In the genomic region with DNA sequence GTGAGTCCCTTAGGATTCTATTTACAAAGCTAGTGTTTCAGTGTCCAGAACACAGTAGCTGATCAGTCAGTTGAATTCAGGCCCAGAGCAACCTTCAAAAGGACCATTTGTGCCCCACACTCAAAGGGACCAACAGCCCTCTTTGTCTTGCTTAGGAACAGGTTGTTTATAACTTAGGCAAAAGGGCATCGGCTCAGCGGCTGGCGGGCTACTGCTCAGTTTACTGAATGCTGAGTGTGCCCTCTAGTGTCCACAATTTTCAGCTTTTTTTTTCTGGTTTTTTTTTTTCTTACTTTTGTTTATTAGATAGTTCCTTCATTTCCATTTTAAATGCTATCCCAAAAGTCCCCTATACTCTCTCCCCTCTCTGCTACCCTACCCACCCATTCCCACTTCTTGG, we compare ENCODE assay signal across 9 mouse cellular contexts. TPM values are rescaled to one million over a fixed set of nuclear protein-coding genes. Genes with fewer than 3 reads are reported as not detected.
DNase-seq lines count a peak whose midpoint lies in the region; ATAC-seq and TF ChIP-seq lines count a peak whose summit lies in the region.
"Had no signal": no experiment of that assay in that cellular context is flagged by ENCODE, and none has a peak within 500 bp of the region (broad histone marks: within the 10 kb centered on the region; RNA-seq: fewer than 3 reads in every experiment).

No protein-coding gene starts in this region.

- 14% methylated on average over 3 of the region's 3 CpGs for WGBS in kidney, embryonic 16.5 days

- H3K27me3 ChIP-seq in kidney, embryonic 16.5 days (ENCODE audit: insufficient read depth, low read length) = no peaks in the 10 kb centered on the region
- H3K27me3 ChIP-seq: liver, embryonic 13.5 days had no signal

- no peak overlapping the region for H3K4me3 ChIP-seq in kidney, embryonic 16.5 days (ENCODE audit: low read length)
- H3K4me3 ChIP-seq in ES-E14 (ENCODE audit: insufficient read depth in 1 of 2, low read depth in 1 of 2, low read length in 2 of 2, poor library complexity in 1 of 2, severe bottlenecking in 1 of 2) = no peak overlapping the region
- H3K4me3 ChIP-seq: liver, embryonic 13.5 days had no signal

- H3K9me3 ChIP-seq in kidney, embryonic 16.5 days (ENCODE audit: low read length) = no peaks in the 10 kb centered on the region
- H3K9me3 ChIP-seq in ES-E14 (ENCODE audit: control insufficient read depth, insufficient read depth, low read depth, low read length) = no peaks in the 10 kb centered on the region
- H3K9me3 ChIP-seq: liver, embryonic 13.5 days had no signal

- in situ Hi-C loops in ES-E14 (cut with MboI; ENCODE audit: low sequenced_read_pairs in 2 of 2, unreplicated experiment in 2 of 2) = no loop called here

- intact Hi-C loops in left cerebral cortex, postnatal 4 days (cut with DNase I) = loop anchor here (10.0 kb wide), 2 partner anchors 462 to 842 kb away; a partner anchor contains a TSS

- H3K36me3 ChIP-seq in kidney, embryonic 16.5 days (ENCODE audit: insufficient read depth, low read length) = no peaks in the 10 kb centered on the region
- no peaks in the 10 kb centered on the region for H3K36me3 ChIP-seq in ES-E14 (ENCODE audit: control insufficient read depth, insufficient read depth, low read length, poor library complexity, severe bottlenecking)
- H3K36me3 ChIP-seq: liver, embryonic 13.5 days had no signal

- DNase-seq in kidney, adult 18-20 months = peak; percentile 24
- peak; percentile 12 for DNase-seq in ES-E14 (ENCODE audit: low read depth, low spot score)
- DNase-seq in brain, adult 2 months (ENCODE audit: low read depth, low spot score) = peak; percentile 55
- peak; percentile 5 to 7 for DNase-seq in frontal cortex, postnatal 14 days (ENCODE audit: low spot score in 2 of 2)
- DNase-seq in left cerebral cortex, postnatal 4 days = peak; percentile 32
- DNase-seq in thymus, postnatal 0 days (ENCODE audit: low spot score) = peak; percentile 8
- DNase-seq: liver, embryonic 13.5 days had no signal

- no peaks in the 10 kb centered on the region for H3K4me1 ChIP-seq in kidney, embryonic 16.5 days (ENCODE audit: insufficient read depth, low read length)
- no peaks in the 10 kb centered on the region for H3K4me1 ChIP-seq in ES-E14 (ENCODE audit: control insufficient read depth in 2 of 2, insufficient read depth in 2 of 2, low read length in 2 of 2, poor library complexity in 1 of 2)
- H3K4me1 ChIP-seq: liver, embryonic 13.5 days had no signal

- ATAC-seq in kidney, embryonic 16.5 days (ENCODE audit: low FRiP score, low TSS enrichment) = no peak

- H3K27ac ChIP-seq in kidney, embryonic 16.5 days (ENCODE audit: low read length) = no peak overlapping the region
- no peak overlapping the region for H3K27ac ChIP-seq in ES-E14 (ENCODE audit: insufficient read depth, low read depth, low read length, poor library complexity, severe bottlenecking)
- H3K27ac ChIP-seq: liver, embryonic 13.5 days had no signal

- H3K4me2 ChIP-seq in kidney, embryonic 16.5 days (replicated peaks; ENCODE audit: low read depth, low read length) = no peak overlapping the region
- H3K4me2 ChIP-seq: liver, embryonic 13.5 days had no signal

- H3K9ac ChIP-seq in kidney, embryonic 16.5 days (replicated peaks; ENCODE audit: low read length) = no peak overlapping the region
- no peak overlapping the region for H3K9ac ChIP-seq in ES-E14 (ENCODE audit: insufficient read depth, low read depth, low read length, poor library complexity, severe bottlenecking)
- H3K9ac ChIP-seq: liver, embryonic 13.5 days had no signal

TF ChIP-seq in ES-E14, 5 proteins besides CTCF, POLR2A, EP300 and RAD21:
- TF ChIP-seq ZC3H11A (IDR thresholded peaks at IDR 0.05; ENCODE audit: borderline replicate concordance, low read depth, low read length) = no peak
- TF ChIP-seq MAFK (IDR thresholded peaks at IDR 0.05; ENCODE audit: insufficient read depth, low read depth, low read length) = no peak
- TF ChIP-seq CHD2 (IDR thresholded peaks at IDR 0.05; ENCODE audit: low read depth, low read length) = no peak
- TF ChIP-seq HCFC1 (IDR thresholded peaks at IDR 0.05; ENCODE audit: borderline replicate concordance, insufficient read depth, low read length) = no peak
- peak; percentile 74 for TF ChIP-seq ZNF384 (IDR thresholded peaks at IDR 0.05; ENCODE audit: low read depth, low read length)

RNA-seq across cellular contexts. Expression of a gene that starts 27.4 kb away (rescaled TPM):
- polyA plus RNA-seq in kidney, embryonic 16.5 days (2015; fragmentation: Nextera tagmentation; extraction: Ambion mirVana) = not detected in 2 replicates
- total RNA-seq in ES-E14 (2012; rRNA removed) = not detected in 2 replicates
- total RNA-seq in left cerebral cortex, postnatal 4 days (2021) = under 1 TPM in 1 of 2 experiments, not detected in 1; 0.12 TPM
- polyA plus RNA-seq in thymus, postnatal 0 days (2015; fragmentation: Nextera tagmentation; extraction: Ambion mirVana) = not detected in 2 replicates
- polyA plus RNA-seq: stomach, embryonic 14.5 days had no signal
